Mouse (Mus musculus): ENCODE data around the gene Psmb6. TPM values are rescaled to one million over a fixed set of nuclear protein-coding genes. Genes with fewer than 3 reads are reported as not detected.
"Not testable (repeated sequence)": the region's sequence is repeated elsewhere in the genome, so short reads cannot be mapped to it uniquely, and the experiment has no call there.

Gene Psmb6
- total RNA-seq, 2 experiments from 2014 or later = 230 to 233 TPM

GRCm38 (mm10) chr11:70563470-70564275 lies 38.5 kb downstream of the Psmb6 start:
- peak; percentile 38 to 44 for DNase-seq
- intact Hi-C loops (cut with DNase I) = loop anchor here (2.0 kb wide), 4 partner anchors 23 to 43 kb away; partner anchors contain the start of gene Pld2

GRCm38 (mm10) chr11:70564276-70564873 lies 39.2 kb downstream of the Psmb6 start:
- no peak for DNase-seq
- intact Hi-C loops (cut with DNase I) = loop anchor here (2.0 kb wide), 1 partner anchor 40 kb away; no protein-coding TSS in a partner anchor

GRCm38 (mm10) chr11:70566586-70566985 lies 41.4 kb downstream of the Psmb6 start:
- intact Hi-C loops (cut with DNase I) = no loop called here
- DNase-seq = no peak

- DNase-seq; intact Hi-C loops (cut with DNase I): not testable (repeated sequence)
Observed at GRCm38 (mm10) chr11:70570614-70571013, 45.4 kb downstream of the Psmb6 start.

- intact Hi-C loops (cut with DNase I) = no loop called here
- no peak for DNase-seq
Observed at GRCm38 (mm10) chr11:70571641-70572040, 46.5 kb downstream of the Psmb6 start.

- intact Hi-C loops (cut with DNase I) = no loop called here
Observed at GRCm38 (mm10) chr11:70572348-70572902, 47.3 kb downstream of the Psmb6 start.

GRCm38 (mm10) chr11:70573872-70574271 lies 48.7 kb downstream of the Psmb6 start:
- DNase-seq = no peak
- intact Hi-C loops (cut with DNase I) = no loop called here

More at GRCm38 (mm10) chr11:70572348-70572902, 47.3 kb downstream of the Psmb6 start:
- DNase-seq = no peak

GRCm38 (mm10) chr11:70577201-70577600 lies 52.0 kb downstream of the Psmb6 start:
- intact Hi-C loops (cut with DNase I) = no loop called here
- no peak for DNase-seq

Other genes with a start within 250 kb of the Psmb6 start
- gene Alox12e, start 202.7 kb upstream of the Psmb6 start, total RNA-seq (2021) = not detected
- gene Alox15, start 173.3 kb upstream of the Psmb6 start, total RNA-seq (2021) = 10 to 100 TPM in 1 of 2 experiments, 1 to 10 TPM in 1; 5.4 to 10.2 TPM
- 10 to 100 TPM; 19.4 to 22.1 TPM for gene Pelp1, start 115.3 kb upstream of the Psmb6 start, total RNA-seq (2021)
- gene Arrb2, start 92.7 kb upstream of the Psmb6 start, total RNA-seq (2021) = 10 to 100 TPM; 14.8 to 15.4 TPM
- 1 to 10 TPM; 8.9 to 9.7 TPM for gene Med11, start 73.4 kb upstream of the Psmb6 start, total RNA-seq (2021)
- gene Zmynd15, start 65.9 kb upstream of the Psmb6 start, total RNA-seq (2021) = 1 to 10 TPM; 1.8 to 2.2 TPM
- 10 to 100 TPM in 1 of 2 experiments, 1 to 10 TPM in 1; 9.6 to 10.9 TPM for gene Cxcl16, start 65.4 kb upstream of the Psmb6 start, total RNA-seq (2021)
- gene Tm4sf5, start 20.1 kb upstream of the Psmb6 start, total RNA-seq (2021) = 1 to 10 TPM in 1 of 2 experiments, under 1 TPM in 1; 0.70 to 1.3 TPM
- gene Vmo1, start 10.8 kb upstream of the Psmb6 start, total RNA-seq (2021) = not detected
- gene Gltpd2, start 6.2 kb upstream of the Psmb6 start, total RNA-seq (2021) = not detected
- not detected for gene Gm40193, start 7.6 kb downstream of the Psmb6 start, total RNA-seq (2021)
- gene Pld2, start 14.7 kb downstream of the Psmb6 start, total RNA-seq (2021) = 1 to 10 TPM; 6.3 to 6.5 TPM
- gene Mink1, start 37.5 kb downstream of the Psmb6 start, total RNA-seq (2021) = 10 to 100 TPM; 43.9 to 49.4 TPM
- not detected for gene 4930544D05Rik, start 90.5 kb downstream of the Psmb6 start, total RNA-seq (2021)
- not detected for gene Chrne, start 93.8 kb downstream of the Psmb6 start, total RNA-seq (2021)
- under 1 TPM; 0.16 to 0.17 TPM for gene Gp1ba, start 113.8 kb downstream of the Psmb6 start, total RNA-seq (2021)
- 10 to 100 TPM; 52.5 to 57.9 TPM for gene Rnf167, start 121.9 kb downstream of the Psmb6 start, total RNA-seq (2021)
- gene Slc25a11, start 122.1 kb downstream of the Psmb6 start, total RNA-seq (2021) = 100 to 1,000 TPM; 570 to 607 TPM
- gene Pfn1, start 129.3 kb downstream of the Psmb6 start, total RNA-seq (2021) = 100 to 1,000 TPM; 283 to 296 TPM
- 1,000 to 10,000 TPM; 1,887 to 1,957 TPM for gene Eno3, start 131.8 kb downstream of the Psmb6 start, total RNA-seq (2021)
- 10 to 100 TPM; 95.0 to 98.6 TPM for gene Spag7, start 144.0 kb downstream of the Psmb6 start, total RNA-seq (2021)
- 10 to 100 TPM; 39.2 to 39.6 TPM for gene Camta2, start 162.7 kb downstream of the Psmb6 start, total RNA-seq (2021)
- gene Inca1, start 174.8 kb downstream of the Psmb6 start, total RNA-seq (2021) = 1 to 10 TPM; 4.5 to 6.3 TPM
- gene Kif1c, start 175.2 kb downstream of the Psmb6 start, total RNA-seq (2021) = 100 to 1,000 TPM; 469 to 490 TPM
- 1 to 10 TPM; 6.5 to 6.7 TPM for gene Zfp3, start 238.8 kb downstream of the Psmb6 start, total RNA-seq (2021)